Mouse (Mus musculus) G1E (cell line): ENCODE results near the gene N6amt1.

ENCODE experiments used
- CTCF ChIP-seq: IDR thresholded peaks from 2 replicates; pipeline ENCODE4 v1.5.1; 2012; ENCODE audit warnings: low read depth, low read length, inconsistent platforms, mixed read lengths
- GATA2 ChIP-seq: IDR thresholded peaks from 2 replicates; pipeline ENCODE4 v1.6.1; 2012; ENCODE audit warnings: low read depth, low read length, inconsistent platforms, borderline replicate concordance

- TF ChIP-seq CTCF (no peak), GATA2 (no peak)
These were observed 380 bp upstream of the N6amt1 start for GRCm38 (mm10) chr16:87353605-87354004.
